Comparison of ENCODE assay signal across 9 mouse cellular contexts in the genomic region with DNA sequence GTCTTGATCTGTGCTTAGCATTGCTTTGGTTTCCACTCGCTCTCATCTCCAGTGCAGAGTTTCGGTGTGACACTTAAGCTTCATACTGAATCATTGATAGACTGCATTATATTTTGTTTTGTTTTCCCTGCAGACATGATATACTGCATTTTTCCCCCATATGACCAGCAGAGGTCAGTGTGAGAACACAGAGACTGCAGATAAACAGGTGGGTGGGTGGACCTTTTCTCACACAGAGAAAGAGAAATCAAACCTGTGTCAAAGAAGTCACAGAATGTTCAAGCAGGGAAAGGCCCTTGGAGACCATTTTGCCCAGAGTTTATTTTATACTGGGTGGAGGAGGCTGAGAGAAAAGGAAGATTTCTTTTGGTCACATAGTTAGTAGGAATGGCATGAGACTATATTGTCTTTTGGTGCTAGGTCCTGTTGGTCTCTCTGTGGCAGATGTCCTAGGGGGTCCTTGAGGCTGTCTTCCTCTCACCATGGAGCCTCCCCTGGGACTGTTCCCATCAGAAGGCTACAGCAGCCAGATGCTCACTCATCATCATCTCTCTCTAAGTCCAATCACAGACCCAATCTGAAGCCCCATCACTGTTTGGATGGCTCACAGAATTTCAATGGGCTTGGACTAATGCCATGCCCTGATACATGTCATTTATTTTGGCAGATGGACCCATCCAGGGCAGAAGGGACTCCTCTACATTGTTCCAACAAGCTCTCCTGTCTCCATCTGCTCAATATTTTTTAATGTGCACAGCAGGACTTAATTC.
DNase-seq lines count a peak whose midpoint lies in the region; ATAC-seq lines count a peak whose summit lies in the region.
"Had no signal": no experiment of that assay in that cellular context is flagged by ENCODE, and none has a peak within 500 bp of the region (broad histone marks: within the 10 kb centered on the region; RNA-seq: fewer than 3 reads in every experiment).

No protein-coding gene starts in this region.

- H3K4me1 ChIP-seq in forebrain, embryonic 15.5 days, result no peaks in the 10 kb centered on the region
- H3K4me1 ChIP-seq in forebrain, embryonic 10.5 days, result no peaks in the 10 kb centered on the region
- no peaks in the 10 kb centered on the region for H3K4me1 ChIP-seq in midbrain, embryonic 14.5 days (ENCODE audit: control insufficient read depth, insufficient read depth, low read length)
- no peaks in the 10 kb centered on the region for H3K4me1 ChIP-seq in midbrain, embryonic 11.5 days (ENCODE audit: control insufficient read depth, insufficient read depth, low read length)
- no peaks in the 10 kb centered on the region for H3K4me1 ChIP-seq in intestine, embryonic 15.5 days (replicated peaks)
- H3K4me1 ChIP-seq: liver, embryonic 15.5 days had no signal

- DNase-seq in forebrain, embryonic 10.5 days (ENCODE audit: extremely low spot score, low spot score), result no peak
- DNase-seq in midbrain, embryonic 14.5 days, result peak; percentile 60
- DNase-seq in midbrain, embryonic 11.5 days (ENCODE audit: low spot score, missing footprints), result no peak
- peak; percentile 34 for DNase-seq in embryo, embryonic 11 days
- peak; percentile 11 to 15 for DNase-seq in left cerebral cortex, postnatal 25 days (ENCODE audit: low spot score in 2 of 2)
- no peak for DNase-seq in gastrocnemius, adult 18-20 months (ENCODE audit: low spot score)

- H3K9ac ChIP-seq in forebrain, embryonic 15.5 days (replicated peaks), result no peak overlapping the region
- no peak overlapping the region for H3K9ac ChIP-seq in midbrain, embryonic 14.5 days (replicated peaks; ENCODE audit: low read length)
- H3K9ac ChIP-seq in midbrain, embryonic 11.5 days (ENCODE audit: low read length), result no peak overlapping the region
- H3K9ac ChIP-seq in intestine, embryonic 15.5 days, result no peak overlapping the region
- H3K9ac ChIP-seq: liver, embryonic 15.5 days had no signal

- H3K36me3 ChIP-seq in forebrain, embryonic 15.5 days, result no peaks in the 10 kb centered on the region
- H3K36me3 ChIP-seq in forebrain, embryonic 10.5 days (replicated peaks), result no peaks in the 10 kb centered on the region
- H3K36me3 ChIP-seq in midbrain, embryonic 14.5 days (ENCODE audit: control insufficient read depth, insufficient read depth, low read length), result no peaks in the 10 kb centered on the region
- H3K36me3 ChIP-seq in midbrain, embryonic 11.5 days (ENCODE audit: control insufficient read depth, insufficient read depth, low read length), result no peaks in the 10 kb centered on the region
- H3K36me3 ChIP-seq in intestine, embryonic 15.5 days, result no peaks in the 10 kb centered on the region
- H3K36me3 ChIP-seq: liver, embryonic 15.5 days had no signal

- intact Hi-C loops in left cerebral cortex, postnatal 25 days (cut with DNase I), result no loop called here

- no peaks in the 10 kb centered on the region for H3K9me3 ChIP-seq in forebrain, embryonic 15.5 days
- H3K9me3 ChIP-seq in forebrain, embryonic 10.5 days, result no peaks in the 10 kb centered on the region
- no peaks in the 10 kb centered on the region for H3K9me3 ChIP-seq in midbrain, embryonic 14.5 days (ENCODE audit: control insufficient read depth, low read length)
- no peaks in the 10 kb centered on the region for H3K9me3 ChIP-seq in midbrain, embryonic 11.5 days (ENCODE audit: control insufficient read depth, low read length)
- no peaks in the 10 kb centered on the region for H3K9me3 ChIP-seq in intestine, embryonic 15.5 days
- H3K9me3 ChIP-seq: liver, embryonic 15.5 days had no signal

- no peak overlapping the region for H3K4me3 ChIP-seq in forebrain, embryonic 15.5 days
- H3K4me3 ChIP-seq in forebrain, embryonic 10.5 days, result no peak overlapping the region
- H3K4me3 ChIP-seq in midbrain, embryonic 14.5 days (replicated peaks; ENCODE audit: low read depth, low read length), result no peak overlapping the region
- no peak overlapping the region for H3K4me3 ChIP-seq in midbrain, embryonic 11.5 days (ENCODE audit: low read depth, low read length)
- no peak overlapping the region for H3K4me3 ChIP-seq in intestine, embryonic 15.5 days (replicated peaks)
- H3K4me3 ChIP-seq: liver, embryonic 15.5 days had no signal

- no peaks in the 10 kb centered on the region for H3K27me3 ChIP-seq in forebrain, embryonic 15.5 days
- peaks cover 95% of the 10 kb centered on the region for H3K27me3 ChIP-seq in forebrain, embryonic 10.5 days (ENCODE audit: poor library complexity, severe bottlenecking)
- H3K27me3 ChIP-seq in midbrain, embryonic 14.5 days (ENCODE audit: control insufficient read depth, insufficient read depth, low read length), result 0 out of 2 replicates have a peak, but pooled peaks cover 2% of the 10 kb centered on the region
- peaks cover 11% of the 10 kb centered on the region; the same call in 1 of the 2 replicates for H3K27me3 ChIP-seq in midbrain, embryonic 11.5 days (ENCODE audit: control insufficient read depth, insufficient read depth, low read length)
- H3K27me3 ChIP-seq in intestine, embryonic 15.5 days (replicated peaks), result peaks cover 3% of the 10 kb centered on the region

- 73% methylated on average over 2 of the region's 2 CpGs for WGBS in forebrain, embryonic 15.5 days
- 77% methylated on average over 2 of the region's 2 CpGs for WGBS in forebrain, embryonic 10.5 days
- 56% methylated on average over 2 of the region's 2 CpGs for WGBS in midbrain, embryonic 14.5 days
- WGBS in midbrain, embryonic 11.5 days, result 64% methylated on average over 2 of the region's 2 CpGs
- WGBS in intestine, embryonic 15.5 days, result 63% methylated on average over 2 of the region's 2 CpGs

- no peak overlapping the region for H3K27ac ChIP-seq in forebrain, embryonic 15.5 days (replicated peaks)
- no peak overlapping the region for H3K27ac ChIP-seq in forebrain, embryonic 10.5 days
- no peak overlapping the region for H3K27ac ChIP-seq in midbrain, embryonic 14.5 days (replicated peaks; ENCODE audit: low read depth, low read length)
- no peak overlapping the region for H3K27ac ChIP-seq in midbrain, embryonic 11.5 days (ENCODE audit: low read depth, low read length)
- no peak overlapping the region for H3K27ac ChIP-seq in intestine, embryonic 15.5 days
- H3K27ac ChIP-seq: liver, embryonic 15.5 days had no signal

- ATAC-seq in forebrain, embryonic 15.5 days (replicated peaks), result peak; percentile 48; the same call in 1 of the 2 replicates
- peak; percentile 37; the same call in 1 of the 2 replicates for ATAC-seq in midbrain, embryonic 14.5 days (ENCODE audit: low FRiP score, low TSS enrichment)
- no peak for ATAC-seq in midbrain, embryonic 11.5 days (ENCODE audit: low FRiP score)
- ATAC-seq in intestine, embryonic 15.5 days, result no peak

- no peak overlapping the region for H3K4me2 ChIP-seq in forebrain, embryonic 15.5 days (replicated peaks)
- no peak overlapping the region for H3K4me2 ChIP-seq in midbrain, embryonic 14.5 days (ENCODE audit: low read length)
- H3K4me2 ChIP-seq in midbrain, embryonic 11.5 days, result no peak overlapping the region
- no peak overlapping the region for H3K4me2 ChIP-seq in intestine, embryonic 15.5 days (replicated peaks)
- H3K4me2 ChIP-seq: liver, embryonic 15.5 days had no signal

Comparison
In these comparisons a context has a peak if more than half of its experiments do, and no peak if none do; other contexts are left out.
1. ATAC-seq: peak in forebrain, embryonic 15.5 days (single experiment) and midbrain, embryonic 14.5 days (single experiment); none in midbrain, embryonic 11.5 days (single experiment) and intestine, embryonic 15.5 days (single experiment).
2. DNase-seq: peak in midbrain, embryonic 14.5 days (single experiment), embryo, embryonic 11 days (single experiment) and left cerebral cortex, postnatal 25 days (2 of 2); none in forebrain, embryonic 10.5 days (single experiment), midbrain, embryonic 11.5 days (single experiment) and gastrocnemius, adult 18-20 months (single experiment).